Mouse (Mus musculus) olfactory bulb, adult 2 months (tissue): Measurements from ENCODE around the gene 1810010D01Rik. TPM values are rescaled to one million over a fixed set of nuclear protein-coding genes. Genes with fewer than 3 reads are reported as not detected.

Experiments used
- H3K27ac ChIP-seq: fragments of 200-500 bp; 2 replicates; pipeline ENCODE4 v1.5.1; 2012; ENCODE audit warnings: low read depth, low read length; ENCODE audit not compliant: insufficient read depth
- H3K4me1 ChIP-seq: fragments of 200-500 bp; 2 replicates; pipeline ENCODE4 v1.6.1; 2012; ENCODE audit warnings: low read length; ENCODE audit not compliant: control insufficient read depth, insufficient read depth
- H3K4me3 ChIP-seq: fragments of 200-500 bp; 2 replicates; pipeline ENCODE4 v1.5.1; 2012; ENCODE audit warnings: mild to moderate bottlenecking, low read depth, low read length, moderate library complexity; ENCODE audit not compliant: insufficient read depth
- CTCF ChIP-seq: fragments of 200-500 bp; IDR thresholded peaks from 2 replicates; pipeline ENCODE4 v1.5.1; 2012; ENCODE audit warnings: low read depth, mild to moderate bottlenecking, low read length, moderate library complexity; ENCODE audit not compliant: insufficient read depth
- POLR2A ChIP-seq: fragments of 200-500 bp; IDR thresholded peaks from 2 replicates; pipeline ENCODE4 v1.6.1; 2012; ENCODE audit warnings: mild to moderate bottlenecking, low read depth, low read length, moderate library complexity; ENCODE audit not compliant: insufficient read depth
- WGBS: fragments of 180-500 bp; shearing (Covaris S2); methylation state at CpG from one replicate; pipeline ENCODE4 v1.1.7; 2018; 5-methylcytosine and 5-hydroxymethylcytosine counted together
- polyA plus RNA-seq: library from polyadenylated mRNA; stranded (reverse); fragments of >200 nt; gene quantifications from 2 replicates; pipeline ENCODE4 v1.2.4, GENCODE M21; 2012; ENCODE audit warnings: low replicate concordance; ENCODE audit not compliant: missing spikeins, insufficient read depth, insufficient read length

Gene 1810010D01Rik
- polyA plus RNA-seq, 1 experiment, result not detected

- H3K4me1 ChIP-seq, result 0 out of 2 replicates have a peak, but pooled peaks cover 2% of the 10 kb centered on the region
- WGBS, result 60% methylated on average over 13 of the region's 13 CpGs
- TF ChIP-seq CTCF (no peak), POLR2A (no peak)
- H3K27ac ChIP-seq, result no peak overlapping the region
- H3K4me3 ChIP-seq, result no peak overlapping the region
Observed at GRCm38 (mm10) chr7:145159283-145160240, 48.4 kb downstream of the 1810010D01Rik start.

Other genes starting within 250 kb of the 1810010D01Rik start
- gene Tpcn2, start 75.9 kb upstream of the 1810010D01Rik start, polyA plus RNA-seq, result not detected in 2 replicates
- not detected in 2 replicates for gene Mrgprf, start 92.7 kb upstream of the 1810010D01Rik start, polyA plus RNA-seq
- gene Mrgprd, start 106.7 kb upstream of the 1810010D01Rik start, polyA plus RNA-seq, result not detected in 2 replicates